Mouse (Mus musculus) kidney, embryonic 16.5 days (tissue): ENCODE results near the gene Zhx3. TPM values are rescaled to one million over a fixed set of nuclear protein-coding genes. Genes with fewer than 3 reads are reported as not detected.

Source experiments
- ATAC-seq: fragments of 200-750 bp; cut with Nextera tagmentation; 2 replicates; pipeline ENCODE4 v1.8.0; 2017; ENCODE audit warnings: moderate TSS enrichment; ENCODE audit not compliant: low FRiP score, low TSS enrichment
- H3K27ac ChIP-seq: fragments of 300-500 bp; sonication (generic); 2 replicates; pipeline ENCODE4 v1.5.1; 2014; ENCODE audit warnings: low read length
- H3K27me3 ChIP-seq: fragments of 300-500 bp; sonication (generic); 2 replicates; pipeline ENCODE4 v1.6.1; 2014; ENCODE audit warnings: low read length, control low read depth, mixed read lengths; ENCODE audit not compliant: insufficient read depth
- H3K36me3 ChIP-seq: fragments of 300-500 bp; sonication (generic); 2 replicates; pipeline ENCODE4 v1.6.1; 2014; ENCODE audit warnings: low read length, control low read depth, mixed read lengths; ENCODE audit not compliant: insufficient read depth
- H3K4me1 ChIP-seq: fragments of 300-500 bp; sonication (generic); 2 replicates; pipeline ENCODE4 v1.6.1; 2014; ENCODE audit warnings: low read length, control low read depth, mixed read lengths; ENCODE audit not compliant: insufficient read depth
- H3K4me2 ChIP-seq: fragments of 300-500 bp; sonication (generic); replicated peaks from 2 replicates; pipeline ENCODE4 v1.6.1; 2014; ENCODE audit warnings: low read depth, low read length
- H3K4me3 ChIP-seq: fragments of 300-500 bp; sonication (generic); 2 replicates; pipeline ENCODE4 v1.5.1; 2014; ENCODE audit warnings: mild to moderate bottlenecking, low read length
- H3K9ac ChIP-seq: fragments of 300-500 bp; sonication (generic); replicated peaks from 2 replicates; pipeline ENCODE4 v1.6.1; 2014; ENCODE audit warnings: low read length
- H3K9me3 ChIP-seq: fragments of 300-500 bp; sonication (generic); 2 replicates; pipeline ENCODE4 v1.6.1; 2016; ENCODE audit warnings: low read length, control low read depth
- WGBS: fragments of 180-500 bp; shearing (Covaris S2); extraction: QIAGEN DNeasy Blood & Tissue Kit; methylation state at CpG from one replicate; pipeline ENCODE4 v1.1.7; 2014; 5-methylcytosine and 5-hydroxymethylcytosine counted together
- polyA plus RNA-seq: library from polyadenylated mRNA; unstranded; fragments of >200 nt; fragmentation: Nextera tagmentation; extraction: Ambion mirVana; gene quantifications from 2 replicates; pipeline ENCODE4 v1.2.1, GENCODE M21; 2015

Gene Zhx3
- polyA plus RNA-seq, 1 experiment from 2014 or later: 15.6 TPM

DNA sequence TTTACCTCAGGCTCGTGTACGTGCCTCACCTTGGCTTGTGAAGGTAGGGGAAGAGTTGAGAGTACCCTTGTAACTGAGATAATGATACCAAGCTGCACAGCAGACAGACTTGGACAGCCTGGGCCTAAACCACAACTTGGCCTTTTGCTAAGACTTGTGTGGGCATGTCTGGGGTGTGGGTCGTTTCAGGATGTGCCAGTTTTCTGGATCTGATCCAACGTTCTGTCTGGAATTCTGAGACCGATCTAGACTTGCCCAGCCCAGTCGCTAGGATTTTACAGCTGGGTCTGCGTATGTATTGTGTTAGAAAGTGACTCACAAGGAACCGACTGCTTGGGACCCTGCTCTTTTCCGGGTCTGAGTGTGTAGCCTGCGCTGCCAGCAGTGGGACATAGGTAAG lies 125.7 kb downstream of the Zhx3 start:
- no peak overlapping the region for H3K4me3 ChIP-seq
- H3K9ac ChIP-seq: no peak overlapping the region
- peaks cover 21% of the 10 kb centered on the region; the same call in 1 of the 2 replicates for H3K4me1 ChIP-seq
- no peak overlapping the region for H3K27ac ChIP-seq
- H3K9me3 ChIP-seq: 0 out of 2 replicates have a peak, but pooled peaks cover 4% of the 10 kb centered on the region
- WGBS: 91% methylated on average over 10 of the region's 10 CpGs
- no peaks in the 10 kb centered on the region for H3K27me3 ChIP-seq
- peaks cover 59% of the 10 kb centered on the region for H3K36me3 ChIP-seq
- no peak for ATAC-seq
- H3K4me2 ChIP-seq: no peak overlapping the region

DNA sequence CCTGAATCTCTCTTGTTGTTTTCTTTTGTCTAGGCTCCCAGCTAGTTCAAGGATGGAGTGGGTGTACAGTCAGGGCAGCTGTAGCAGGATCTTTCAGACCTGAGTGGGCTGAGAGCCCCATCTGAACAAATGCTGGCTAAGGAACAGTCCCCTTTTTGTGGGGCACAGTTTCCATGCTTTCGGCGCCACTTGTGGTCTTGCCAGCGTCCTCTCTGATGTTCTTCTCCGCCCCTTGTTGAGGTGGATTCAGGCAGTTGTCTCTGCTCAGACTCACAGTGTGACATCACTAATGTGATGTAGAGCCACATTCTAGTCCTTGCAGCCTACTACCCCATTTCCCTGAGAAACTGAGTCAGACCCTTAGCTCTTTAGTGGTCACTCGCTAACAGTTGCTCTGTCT lies 126.2 kb downstream of the Zhx3 start:
- Histone ChIP-seq H3K9ac (no peak overlapping the region), H3K27ac (no peak overlapping the region), H3K4me1 (peaks cover 21% of the 10 kb centered on the region; the same call in 1 of the 2 replicates), H3K27me3 (no peaks in the 10 kb centered on the region), H3K4me3 (no peak overlapping the region), H3K36me3 (peaks cover 54% of the 10 kb centered on the region), H3K9me3 (0 out of 2 replicates have a peak, but pooled peaks cover 4% of the 10 kb centered on the region), H3K4me2 (no peak overlapping the region)
- WGBS: 97% methylated on average over 5 of the region's 5 CpGs
- no peak for ATAC-seq

DNA sequence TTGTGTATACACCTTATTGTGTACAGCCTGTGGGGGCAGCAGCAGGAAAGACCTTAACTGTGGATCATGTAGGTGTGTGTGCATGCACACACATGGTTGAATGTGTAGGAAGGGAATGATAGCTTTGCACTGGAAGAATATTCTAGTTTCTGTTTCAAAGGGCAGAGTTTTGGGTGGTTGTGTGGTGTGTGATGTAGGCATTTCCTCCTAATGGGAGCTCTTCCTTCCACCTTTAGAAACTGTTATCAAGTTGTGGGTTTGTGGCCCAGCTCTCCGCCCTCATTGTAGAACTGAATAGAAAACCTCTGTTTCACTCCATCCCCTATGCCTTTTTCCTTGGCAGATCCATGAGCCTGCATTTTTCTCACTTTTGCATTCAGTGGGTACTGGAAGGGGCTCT lies 127.3 kb downstream of the Zhx3 start:
- Histone ChIP-seq H3K9ac (no peak overlapping the region), H3K9me3 (0 out of 2 replicates have a peak, but pooled peaks cover 4% of the 10 kb centered on the region), H3K4me1 (peaks cover 28% of the 10 kb centered on the region; the same call in 1 of the 2 replicates), H3K27ac (peak overlapping the region; percentile 50), H3K4me2 (no peak overlapping the region), H3K27me3 (no peaks in the 10 kb centered on the region), H3K4me3 (no peak overlapping the region), H3K36me3 (peaks cover 43% of the 10 kb centered on the region)
- 86% methylated on average over 1 of the region's 1 CpGs for WGBS
- ATAC-seq: no peak

DNA sequence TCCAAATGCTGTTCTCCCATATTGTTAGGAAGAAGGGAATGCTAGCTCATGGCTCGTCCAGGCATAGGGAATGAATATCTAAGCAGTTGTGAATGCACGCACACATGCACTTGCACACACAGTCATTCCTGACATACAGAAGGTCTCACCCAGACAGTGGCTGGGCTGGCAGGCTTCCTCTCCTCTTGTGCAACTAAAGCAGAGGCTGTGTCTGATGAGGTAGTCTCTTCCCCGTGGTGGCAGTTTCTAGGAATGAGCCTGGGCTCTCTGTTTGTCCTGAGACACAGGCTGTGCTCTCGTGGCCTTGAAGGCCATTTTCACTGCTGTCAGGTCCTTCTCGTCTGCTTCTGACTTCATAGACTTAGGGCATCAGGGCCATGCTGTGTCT lies 128.0 kb downstream of the Zhx3 start:
- H3K27ac ChIP-seq: peak overlapping the region; percentile 32
- no peak for ATAC-seq
- H3K36me3 ChIP-seq: peaks cover 36% of the 10 kb centered on the region

DNA sequence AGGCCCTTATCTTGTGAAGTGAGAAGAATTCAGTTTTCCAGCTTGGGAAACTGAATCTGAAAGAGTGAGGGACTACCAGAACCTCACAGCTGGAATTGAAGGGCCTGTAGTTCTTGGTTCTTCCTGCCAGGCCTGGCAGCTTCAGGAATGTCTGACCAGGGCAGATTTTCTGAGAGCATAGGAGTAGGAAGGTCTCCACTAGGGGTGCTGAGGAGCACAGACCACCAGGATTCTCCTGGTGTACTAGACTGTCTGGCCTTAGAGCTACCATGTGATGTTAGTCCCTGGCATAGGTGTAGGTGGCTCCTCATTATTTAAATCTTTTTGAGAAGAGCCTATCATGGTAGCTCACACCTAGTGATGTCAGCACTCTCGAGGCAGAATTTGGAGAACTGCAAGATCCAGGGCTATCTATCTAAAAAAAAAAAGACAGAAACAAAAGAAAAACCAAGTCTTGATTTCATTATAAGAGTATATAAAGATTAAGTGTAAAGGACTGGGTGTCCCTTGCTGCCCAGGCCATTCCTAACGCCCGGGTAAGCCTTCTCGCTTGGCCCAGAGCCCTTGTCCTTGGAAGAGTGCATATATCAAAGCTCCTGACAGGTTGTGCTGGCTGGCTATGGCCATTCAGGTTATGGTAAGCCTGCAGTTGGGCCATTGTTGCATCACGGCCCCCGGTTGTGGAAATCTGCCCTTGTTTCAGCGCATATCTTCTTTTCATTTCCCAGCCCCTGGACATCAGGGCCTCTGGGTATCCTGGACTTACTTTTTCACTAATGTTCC lies 128.6 kb downstream of the Zhx3 start:
- ATAC-seq: no peak
- H3K4me1 ChIP-seq: peaks cover 40% of the 10 kb centered on the region
- H3K9me3 ChIP-seq: 0 out of 2 replicates have a peak, but pooled peaks cover 4% of the 10 kb centered on the region
- no peak overlapping the region for H3K9ac ChIP-seq
- H3K27me3 ChIP-seq: no peaks in the 10 kb centered on the region
- H3K27ac ChIP-seq: peak overlapping the region; percentile 14; the same call in 1 of the 2 replicates
- peaks cover 30% of the 10 kb centered on the region for H3K36me3 ChIP-seq
- no peak overlapping the region for H3K4me2 ChIP-seq
- no peak overlapping the region for H3K4me3 ChIP-seq
- 78% methylated on average over 7 of the region's 7 CpGs for WGBS

More for the DNA sequence above, 128.0 kb downstream of the Zhx3 start:
- no peak overlapping the region for H3K4me2 ChIP-seq
- 0 out of 2 replicates have a peak, but pooled peaks cover 4% of the 10 kb centered on the region for H3K9me3 ChIP-seq
- peaks cover 34% of the 10 kb centered on the region; the same call in 1 of the 2 replicates for H3K4me1 ChIP-seq
- H3K27me3 ChIP-seq: no peaks in the 10 kb centered on the region
- no peak overlapping the region for H3K9ac ChIP-seq
- 77% methylated on average over 5 of the region's 5 CpGs for WGBS
- no peak overlapping the region for H3K4me3 ChIP-seq

DNA sequence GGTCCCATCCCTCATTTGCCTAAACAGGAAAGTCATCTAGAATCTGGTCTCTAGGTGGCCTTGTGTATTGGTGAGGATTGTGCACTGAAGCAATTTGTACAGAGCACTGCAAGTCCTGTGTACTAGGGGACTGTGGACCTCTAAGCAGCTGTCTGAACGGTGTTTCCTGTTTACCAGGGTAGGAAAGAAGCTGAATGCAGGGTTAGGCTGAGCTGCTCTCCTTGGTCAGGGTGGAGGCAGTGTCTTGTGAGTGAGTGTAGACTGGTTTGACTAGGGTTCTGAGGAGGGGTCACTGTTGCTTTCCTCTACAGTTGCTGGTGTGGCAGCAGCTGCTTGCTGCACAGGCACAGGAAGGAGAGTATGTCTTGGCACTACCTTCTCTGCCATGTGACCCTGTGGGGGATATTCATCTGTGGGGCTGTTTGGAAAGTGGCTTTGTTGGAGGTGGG lies 130.6 kb downstream of the Zhx3 start:
- peak; percentile 21; the same call in 1 of the 2 replicates for ATAC-seq
- Histone ChIP-seq H3K4me3 (no peak overlapping the region), H3K9me3 (no peaks in the 10 kb centered on the region), H3K9ac (0 out of 2 replicates have a peak overlapping the region, but pooled peaks have one; percentile 18), H3K27ac (peak overlapping the region; percentile 63), H3K27me3 (no peaks in the 10 kb centered on the region), H3K4me1 (peaks cover 46% of the 10 kb centered on the region), H3K36me3 (peaks cover 11% of the 10 kb centered on the region), H3K4me2 (no peak overlapping the region)
- 59% methylated on average over 1 of the region's 1 CpGs for WGBS

DNA sequence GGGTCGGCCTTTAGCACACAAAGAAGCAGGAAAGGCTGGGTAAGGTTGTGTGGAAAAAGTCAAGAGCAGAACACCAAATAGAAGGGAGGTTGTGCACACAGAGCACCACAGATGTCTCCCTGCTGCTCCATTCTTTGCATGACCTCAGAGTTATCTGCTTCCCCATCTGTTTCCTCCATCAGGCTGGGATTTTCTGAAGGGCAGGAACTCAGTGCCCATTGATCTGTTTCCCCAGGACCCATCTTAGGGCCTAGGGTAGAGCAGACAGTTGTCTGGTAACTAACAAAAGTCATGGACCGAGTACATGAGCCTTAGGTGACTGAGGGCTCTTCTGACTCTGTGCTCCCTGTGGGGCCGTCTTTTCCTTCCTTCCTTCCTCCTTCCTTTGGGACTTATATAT lies 131.2 kb downstream of the Zhx3 start:
- H3K9me3 ChIP-seq: no peaks in the 10 kb centered on the region
- no peak overlapping the region for H3K9ac ChIP-seq
- no peaks in the 10 kb centered on the region for H3K27me3 ChIP-seq
- H3K27ac ChIP-seq: peak overlapping the region; percentile 63
- H3K4me1 ChIP-seq: peaks cover 48% of the 10 kb centered on the region
- peaks cover 11% of the 10 kb centered on the region for H3K36me3 ChIP-seq
- WGBS: 68% methylated on average over 3 of the region's 3 CpGs
- H3K4me3 ChIP-seq: no peak overlapping the region
- ATAC-seq: peak; percentile 53
- H3K4me2 ChIP-seq: no peak overlapping the region

DNA sequence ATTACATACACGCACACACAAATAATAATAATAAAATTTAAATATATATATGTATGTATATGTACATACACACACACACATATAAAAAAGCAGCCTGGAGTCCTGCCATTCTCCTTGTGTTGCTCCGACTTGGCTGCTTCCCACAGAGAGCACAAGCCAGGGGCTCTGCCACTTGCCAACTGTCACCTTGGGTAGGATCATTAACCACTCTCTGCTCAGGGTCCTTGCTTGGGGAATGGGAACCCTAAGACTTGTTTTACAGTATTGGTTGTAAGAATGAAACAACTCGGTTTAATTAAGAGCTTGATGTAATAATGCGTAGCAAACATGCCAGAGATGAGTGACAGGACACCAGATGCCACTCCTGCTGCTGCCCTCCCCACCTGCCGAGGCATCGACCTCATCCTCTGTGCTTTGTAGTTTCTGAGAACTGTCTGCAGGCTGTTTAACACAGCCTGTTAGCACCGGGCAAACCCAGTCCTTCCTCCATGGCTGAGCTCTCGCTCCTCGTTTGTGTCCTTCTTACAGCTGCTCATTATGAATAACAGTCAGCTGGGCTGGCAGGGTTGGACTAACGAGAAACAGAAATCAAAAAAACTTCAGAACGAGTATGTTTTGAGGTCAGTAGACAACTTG lies 132.2 kb downstream of the Zhx3 start:
- Histone ChIP-seq H3K36me3 (peaks cover 14% of the 10 kb centered on the region), H3K4me2 (no peak overlapping the region), H3K27me3 (no peaks in the 10 kb centered on the region), H3K4me3 (no peak overlapping the region), H3K27ac (peak overlapping the region; percentile 63), H3K9ac (no peak overlapping the region), H3K4me1 (peaks cover 54% of the 10 kb centered on the region), H3K9me3 (no peaks in the 10 kb centered on the region)
- WGBS: 75% methylated on average over 11 of the region's 11 CpGs
- ATAC-seq: no peak

DNA sequence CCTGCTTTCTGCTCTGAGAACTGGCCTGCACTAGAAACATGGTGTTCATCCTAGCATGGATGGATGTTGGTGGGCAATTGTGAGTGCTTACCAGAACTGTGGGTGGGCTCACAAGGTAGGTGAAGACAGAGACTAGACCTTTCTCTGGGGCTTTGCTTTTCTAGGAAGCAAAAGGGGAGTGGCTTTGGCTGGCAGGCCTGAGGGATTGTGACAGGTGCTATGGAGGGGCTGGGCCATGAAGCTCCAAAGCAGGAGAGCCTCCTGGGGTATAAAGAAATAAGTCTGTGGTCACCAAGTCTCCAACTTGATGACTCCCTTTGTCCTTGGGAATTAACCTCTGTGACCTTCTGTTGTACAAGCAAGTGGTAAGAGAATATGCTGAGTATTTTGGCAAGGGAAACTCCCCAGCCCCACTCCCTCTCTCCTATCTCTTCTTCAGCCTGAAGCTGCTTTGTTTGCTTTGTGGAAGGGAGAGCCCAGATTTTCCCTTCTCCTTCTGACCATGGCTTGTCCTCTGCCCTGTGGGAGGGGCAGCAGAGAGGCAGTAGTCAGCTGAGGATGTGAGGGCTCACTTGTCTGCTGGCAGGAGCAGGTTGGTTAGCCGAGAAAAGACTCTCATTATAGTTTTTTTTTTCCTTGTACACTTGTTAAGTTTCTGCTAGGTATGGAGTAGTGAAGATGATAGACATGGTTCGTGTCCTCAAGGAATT lies 133.0 kb downstream of the Zhx3 start:
- Histone ChIP-seq H3K4me1 (peaks cover 55% of the 10 kb centered on the region), H3K27ac (peak overlapping the region; percentile 43), H3K27me3 (no peaks in the 10 kb centered on the region), H3K9ac (no peak overlapping the region), H3K4me3 (no peak overlapping the region), H3K4me2 (no peak overlapping the region), H3K36me3 (peaks cover 22% of the 10 kb centered on the region), H3K9me3 (no peaks in the 10 kb centered on the region)
- WGBS: 40% methylated on average over 2 of the region's 2 CpGs
- ATAC-seq: 0 out of 2 replicates have a peak, but pooled peaks have one; percentile 17
